ENCODE assay signal across 8 mouse cellular contexts in the genomic region with DNA sequence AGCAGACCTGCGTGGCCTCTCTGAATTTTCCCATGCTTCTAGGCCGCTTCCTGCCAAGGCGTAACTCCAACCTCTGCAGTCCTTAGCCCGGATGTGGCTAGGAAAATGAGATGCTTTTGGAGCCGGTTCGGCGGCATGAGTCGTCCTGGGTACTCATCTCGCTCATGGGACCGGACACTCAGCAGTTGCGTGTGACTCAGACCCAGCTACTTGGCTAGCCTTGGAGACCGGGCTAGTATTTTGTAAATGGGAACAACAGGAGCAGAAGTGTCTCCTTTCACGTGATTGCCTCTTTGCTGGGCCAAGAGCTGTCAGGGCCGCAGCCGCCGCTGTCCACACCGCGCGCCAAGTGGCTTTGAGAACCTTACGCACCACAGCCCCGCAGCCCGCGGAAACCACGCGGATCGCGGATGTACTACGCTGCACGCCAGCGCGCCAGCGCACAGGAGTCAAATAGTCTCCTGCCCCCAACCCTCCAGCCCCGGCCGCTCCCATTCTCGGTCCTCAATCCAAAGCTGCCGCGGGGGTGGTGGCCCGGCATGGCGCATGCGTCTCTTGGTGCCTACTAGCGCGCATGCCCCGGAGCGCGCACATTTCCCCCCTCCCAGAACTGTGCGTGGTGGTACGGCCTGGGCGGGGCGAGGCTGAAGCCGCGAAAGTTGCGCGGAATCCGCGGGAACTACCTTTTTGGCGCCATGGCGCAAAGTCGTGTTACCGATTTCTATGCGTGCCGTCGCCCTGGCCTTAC. TPM values are rescaled to one million over a fixed set of nuclear protein-coding genes. Genes with fewer than 3 reads are reported as not detected.
DNase-seq lines count a peak whose midpoint lies in the region; ATAC-seq and TF ChIP-seq lines count a peak whose summit lies in the region.

TSS of gene Cdt1 (plus strand) at position 655 of the 748 bp plus-strand sequence.

- H3K4me2 ChIP-seq in heart, embryonic 11.5 days = peak within 1 kb of the TSS; percentile 88
- H3K4me2 ChIP-seq in kidney, embryonic 16.5 days (replicated peaks; ENCODE audit: low read depth, low read length) = peak within 1 kb of the TSS; percentile 73
- peak within 1 kb of the TSS; percentile 90 for H3K4me2 ChIP-seq in myocyte (ENCODE audit: low read depth)

- H3K4me1 ChIP-seq in bone marrow macrophage, adult 2 months (ENCODE audit: control insufficient read depth, insufficient read depth, low read length) = peaks cover 32% of the 10 kb centered on the region
- peaks cover 6% of the 10 kb centered on the region; the same call in 1 of the 2 replicates for H3K4me1 ChIP-seq in embryonic fibroblast, embryonic 13.5 days (ENCODE audit: control insufficient read depth, insufficient read depth, low read length)
- peaks cover 24% of the 10 kb centered on the region for H3K4me1 ChIP-seq in heart, embryonic 11.5 days (ENCODE audit: control insufficient read depth, insufficient read depth, low read length)
- peaks cover 23% of the 10 kb centered on the region for H3K4me1 ChIP-seq in kidney, embryonic 16.5 days (ENCODE audit: insufficient read depth, low read length)
- 0 out of 2 replicates have a peak, but pooled peaks cover 8% of the 10 kb centered on the region for H3K4me1 ChIP-seq in liver, adult 2 months (ENCODE audit: control insufficient read depth, insufficient read depth, low read length)

- H3K79me2 ChIP-seq in liver, adult 2 months (ENCODE audit: control insufficient read depth, insufficient read depth, low read length) = no peaks in the 10 kb centered on the region
- peaks cover 18% of the 10 kb centered on the region for H3K79me2 ChIP-seq in myocyte (ENCODE audit: control insufficient read depth, insufficient read depth)

- WGBS in heart, embryonic 11.5 days (ENCODE audit: insufficient replicate concordance) = under 1% methylated on average over 62 of the region's 62 CpGs
- WGBS in kidney, embryonic 16.5 days = under 1% methylated on average over 62 of the region's 62 CpGs
- under 1% methylated on average over 62 of the region's 62 CpGs for WGBS in liver, adult 2 months

- H3ac ChIP-seq in myocyte (ENCODE audit: control insufficient read depth, insufficient read length) = peak within 1 kb of the TSS; percentile 74

- H3K9me3 ChIP-seq in heart, embryonic 11.5 days (replicated peaks; ENCODE audit: control insufficient read depth, low read length) = no peaks in the 10 kb centered on the region
- no peaks in the 10 kb centered on the region for H3K9me3 ChIP-seq in kidney, embryonic 16.5 days (ENCODE audit: low read length)

- ATAC-seq in heart, embryonic 11.5 days (replicated peaks; ENCODE audit: insufficient number of reproducible peaks, low FRiP score, low TSS enrichment) = peak; percentile 94
- ATAC-seq in kidney, embryonic 16.5 days (ENCODE audit: low FRiP score, low TSS enrichment) = peak; percentile 95

- no peak for TF ChIP-seq CTCF in bone marrow macrophage, adult 2 months (IDR thresholded peaks at IDR 0.05; ENCODE audit: low read depth, low read length)
- TF ChIP-seq CTCF in embryonic fibroblast, embryonic 13.5 days (IDR thresholded peaks at IDR 0.05; ENCODE audit: borderline replicate concordance, insufficient read depth, low read length) = no peak
- no peak for TF ChIP-seq CTCF in liver, adult 2 months (IDR thresholded peaks at IDR 0.05; ENCODE audit: low read depth, low read length)

- peak within 1 kb of the TSS; percentile 70 for H3K4me3 ChIP-seq in bone marrow macrophage, adult 2 months (ENCODE audit: insufficient read depth, low read length)
- H3K4me3 ChIP-seq in embryonic fibroblast, embryonic 13.5 days (ENCODE audit: insufficient read depth, low read length) = peak within 1 kb of the TSS; percentile 72
- peak within 1 kb of the TSS; percentile 93 for H3K4me3 ChIP-seq in heart, embryonic 11.5 days (ENCODE audit: low read depth, low read length)
- H3K4me3 ChIP-seq in kidney, embryonic 16.5 days (ENCODE audit: low read length) = peak within 1 kb of the TSS; percentile 86
- peak within 1 kb of the TSS; percentile 69 for H3K4me3 ChIP-seq in liver, adult 2 months (ENCODE audit: insufficient read depth, low read depth, low read length)
- peak within 1 kb of the TSS; percentile 48 for H3K4me3 ChIP-seq in myocyte

- DNase-seq in A20 (ENCODE audit: low read depth, low spot score) = peak; percentile 99
- peak; percentile 78 for DNase-seq in liver, adult 2 months (ENCODE audit: extremely low read depth, low read depth, low spot score)
- DNase-seq in splenic B cell, adult 2 months (ENCODE audit: low read depth, low spot score) = peak; percentile 97

- H3K36me3 ChIP-seq in heart, embryonic 11.5 days (ENCODE audit: control insufficient read depth, insufficient read depth, low read length) = peaks cover 26% of the 10 kb centered on the region
- H3K36me3 ChIP-seq in kidney, embryonic 16.5 days (ENCODE audit: insufficient read depth, low read length) = peaks cover 31% of the 10 kb centered on the region
- no peaks in the 10 kb centered on the region for H3K36me3 ChIP-seq in liver, adult 2 months (ENCODE audit: control insufficient read depth, insufficient read depth, low read length)
- peaks cover 4% of the 10 kb centered on the region for H3K36me3 ChIP-seq in myocyte (ENCODE audit: control insufficient read depth, insufficient read depth)
- peaks cover 7% of the 10 kb centered on the region; the same call in 1 of the 2 replicates for H3K36me3 ChIP-seq in splenic B cell, adult 2 months (ENCODE audit: control insufficient read depth, insufficient read depth, low read length, poor library complexity, severe bottlenecking)

- H3K9ac ChIP-seq in heart, embryonic 11.5 days (ENCODE audit: low read depth, low read length) = peak within 1 kb of the TSS; percentile 96
- H3K9ac ChIP-seq in kidney, embryonic 16.5 days (replicated peaks; ENCODE audit: low read length) = peak within 1 kb of the TSS; percentile 93
- peak within 1 kb of the TSS; percentile 91 for H3K9ac ChIP-seq in liver, adult 2 months (ENCODE audit: low read depth, low read length)

- 0 out of 2 replicates have a peak, but pooled peaks have one; percentile 34 for TF ChIP-seq POLR2A in bone marrow macrophage, adult 2 months (IDR thresholded peaks at IDR 0.05; ENCODE audit: borderline replicate concordance, low read depth, low read length)
- TF ChIP-seq POLR2A in embryonic fibroblast, embryonic 13.5 days (IDR thresholded peaks at IDR 0.05; ENCODE audit: low read depth, low read length) = peak; percentile 72
- TF ChIP-seq POLR2A in liver, adult 2 months (IDR thresholded peaks at IDR 0.05; ENCODE audit: extremely low read depth, insufficient read depth, low read length) = peak; percentile 32; the same call in 1 of the 2 replicates
- peak; percentile 77 for TF ChIP-seq POLR2A in myocyte (IDR thresholded peaks at IDR 0.05; ENCODE audit: insufficient read length, low read depth)

- peak within 1 kb of the TSS; percentile 91 for H3K27ac ChIP-seq in bone marrow macrophage, adult 2 months (ENCODE audit: insufficient read depth, low read depth, low read length)
- H3K27ac ChIP-seq in embryonic fibroblast, embryonic 13.5 days (ENCODE audit: insufficient read depth, low read length) = peak within 1 kb of the TSS; percentile 97
- H3K27ac ChIP-seq in heart, embryonic 11.5 days (ENCODE audit: low read depth, low read length) = peak within 1 kb of the TSS; percentile 94
- peak within 1 kb of the TSS; percentile 94 for H3K27ac ChIP-seq in kidney, embryonic 16.5 days (ENCODE audit: low read length)
- peak within 1 kb of the TSS; percentile 73 for H3K27ac ChIP-seq in liver, adult 2 months (replicated peaks; ENCODE audit: insufficient read depth, low read depth, low read length)

- H3K27me3 ChIP-seq in heart, embryonic 11.5 days (ENCODE audit: control insufficient read depth, insufficient read depth, low read length) = no peaks in the 10 kb centered on the region
- H3K27me3 ChIP-seq in kidney, embryonic 16.5 days (ENCODE audit: insufficient read depth, low read length) = no peaks in the 10 kb centered on the region
- H3K27me3 ChIP-seq in liver, adult 2 months (ENCODE audit: control insufficient read depth, insufficient read depth, low read length) = no peaks in the 10 kb centered on the region
- H3K27me3 ChIP-seq in myocyte (ENCODE audit: control insufficient read depth, insufficient read depth, insufficient read length) = no peaks in the 10 kb centered on the region
- no peaks in the 10 kb centered on the region for H3K27me3 ChIP-seq in splenic B cell, adult 2 months (ENCODE audit: control insufficient read depth, insufficient read depth, low read length, poor library complexity, severe bottlenecking)

TF ChIP-seq in myocyte, 11 proteins besides CTCF, POLR2A, EP300 and RAD21:
- no peak for TF ChIP-seq REST (IDR thresholded peaks at IDR 0.05; ENCODE audit: insufficient read depth, insufficient read length)
- no peak for TF ChIP-seq SRF (IDR thresholded peaks at IDR 0.05; ENCODE audit: control insufficient read depth, insufficient read length, low read depth)
- TF ChIP-seq MYOD1 (IDR thresholded peaks at IDR 0.05; ENCODE audit: control insufficient read depth in 1 of 3, insufficient read length in 2 of 3, low read depth in 2 of 3) = peak in 1 of 3 experiments; percentile 2
- no peak for TF ChIP-seq USF1 (IDR thresholded peaks at IDR 0.05; ENCODE audit: low read depth)
- no peak for TF ChIP-seq CEBPB (IDR thresholded peaks at IDR 0.05; ENCODE audit: insufficient read depth, poor library complexity, severe bottlenecking)
- no peak for TF ChIP-seq TCF3 (IDR thresholded peaks at IDR 0.05; ENCODE audit: insufficient read length, low read depth)
- no peak for TF ChIP-seq TCF12 (IDR thresholded peaks at IDR 0.05; ENCODE audit: insufficient read depth, poor library complexity, severe bottlenecking)
- TF ChIP-seq POLR2AphosphoS2 (IDR thresholded peaks at IDR 0.05; ENCODE audit: insufficient read length, low read depth) = peak; percentile 83
- TF ChIP-seq MYOG (IDR thresholded peaks at IDR 0.05; ENCODE audit: control insufficient read depth in 1 of 3, insufficient read depth in 1 of 3, insufficient read length in 2 of 3, low read depth in 2 of 3) = peak in 1 of 3 experiments; percentile 30
- TF ChIP-seq E2F4 (IDR thresholded peaks at IDR 0.05; ENCODE audit: insufficient read depth) = peak; percentile 81
- no peak for TF ChIP-seq MAX (IDR thresholded peaks at IDR 0.05; ENCODE audit: low read depth)

RNA-seq across cellular contexts. Expression of gene Cdt1, which starts in this region (rescaled TPM):
- 18.5 and 22.9 TPM in 2 replicates for polyA plus RNA-seq in bone marrow macrophage, adult 2 months (2012; ENCODE audit: insufficient read depth, insufficient read length, missing spikeins)
- 11.8 and 15.9 TPM in 2 replicates for polyA plus RNA-seq in embryonic fibroblast, embryonic 13.5 days (2011; ENCODE audit: insufficient read length, low read depth, missing spikeins)
- 29.5 and 30.4 TPM in 2 replicates for polyA plus RNA-seq in heart, embryonic 11.5 days (2014; fragmentation: Nextera tagmentation; extraction: Ambion mirVana)
- polyA plus RNA-seq in kidney, embryonic 16.5 days (2015; fragmentation: Nextera tagmentation; extraction: Ambion mirVana) = 43.0 and 49.0 TPM in 2 replicates
- 1.0 and 3.0 TPM in 2 replicates for total RNA-seq in liver, adult 2 months (2014; rRNA removed)
- polyA plus RNA-seq in liver, adult 2 months (2012; rRNA removed) = 2.5 and 2.9 TPM in 2 replicates
- polyA plus RNA-seq in myocyte (2012; fragmentation: generic; extraction: Trizol) = 19.7 TPM

Comparison
In these comparisons a context has a peak if more than half of its experiments do, and no peak if none do; other contexts are left out.
1. Peak in every context shown above with its lines: DNase-seq, ATAC-seq, H3K4me3 ChIP-seq and H3K27ac ChIP-seq.